Mouse (Mus musculus) lung, embryonic 16.5 days (tissue): Measurements from ENCODE around the gene Tgfbrap1. TPM values are rescaled to one million over a fixed set of nuclear protein-coding genes. Genes with fewer than 3 reads are reported as not detected.
"Not testable (repeated sequence)": the region's sequence is repeated elsewhere in the genome, so short reads cannot be mapped to it uniquely, and the experiment has no call there.

ENCODE experiments used
- ATAC-seq: fragments of 200-750 bp; cut with Nextera tagmentation; 2 replicates; pipeline ENCODE4 v1.8.0; 2017; ENCODE audit warnings: low read depth, mild to moderate bottlenecking, moderate library complexity
- H3K27ac ChIP-seq: fragments of 300-500 bp; sonication (generic); 2 replicates; pipeline ENCODE4 v1.5.1; 2014; ENCODE audit warnings: mild to moderate bottlenecking, control low read depth, low read length
- H3K27me3 ChIP-seq: fragments of 300-500 bp; sonication (generic); 2 replicates; pipeline ENCODE4 v1.6.1; 2014; ENCODE audit warnings: low read depth, low read length, mixed read lengths; ENCODE audit not compliant: control insufficient read depth, insufficient read depth
- H3K36me3 ChIP-seq: fragments of 300-500 bp; sonication (generic); 2 replicates; pipeline ENCODE4 v1.6.1; 2014; ENCODE audit warnings: low read length; ENCODE audit not compliant: control insufficient read depth, insufficient read depth
- H3K4me1 ChIP-seq: fragments of 300-500 bp; sonication (generic); replicated peaks from 2 replicates; pipeline ENCODE4 v1.6.1; 2014; ENCODE audit warnings: low read length, mixed read lengths; ENCODE audit not compliant: control insufficient read depth, insufficient read depth
- H3K4me2 ChIP-seq: fragments of 300-500 bp; sonication (generic); 2 replicates; pipeline ENCODE4 v1.6.1; 2014; ENCODE audit warnings: low read depth, low read length, control low read depth
- H3K4me3 ChIP-seq: fragments of 300-500 bp; sonication (generic); 2 replicates; pipeline ENCODE4 v1.5.1; 2014; ENCODE audit warnings: mild to moderate bottlenecking, low read length, control low read depth
- H3K9ac ChIP-seq: fragments of 300-500 bp; sonication (generic); 2 replicates; pipeline ENCODE4 v1.6.1; 2014; ENCODE audit warnings: low read length, control low read depth
- H3K9me3 ChIP-seq: fragments of 300-500 bp; sonication (generic); 2 replicates; pipeline ENCODE4 v1.6.1; 2016; ENCODE audit warnings: low read length; ENCODE audit not compliant: control insufficient read depth
- WGBS: fragments of 180-500 bp; shearing (Covaris S2); extraction: QIAGEN DNeasy Blood & Tissue Kit; methylation state at CpG from one replicate; pipeline ENCODE4 v1.1.7; 2014; 5-methylcytosine and 5-hydroxymethylcytosine counted together
- polyA plus RNA-seq: library from polyadenylated mRNA; unstranded; fragments of >200 nt; fragmentation: Nextera tagmentation; extraction: Ambion mirVana; gene quantifications from 2 replicates; pipeline ENCODE4 v1.2.1, GENCODE M21; 2015

Gene Tgfbrap1
- polyA plus RNA-seq, 1 experiment from 2014 or later, result 10.4 TPM

GRCm38 (mm10) chr1:43066573-43066972, 31.9 kb downstream of the Tgfbrap1 start:
- Histone ChIP-seq H3K36me3 (peaks cover 2% of the 10 kb centered on the region; the same call in 1 of the 2 replicates), H3K9ac (no peak overlapping the region), H3K27me3 (no peaks in the 10 kb centered on the region), H3K4me2 (no peak overlapping the region), H3K9me3 (no peaks in the 10 kb centered on the region), H3K4me3 (no peak overlapping the region), H3K27ac (no peak overlapping the region), H3K4me1 (peaks cover 2% of the 10 kb centered on the region; the same call in 1 of the 2 replicates)
- ATAC-seq, result no peak
- 63% methylated on average over 8 of the region's 8 CpGs for WGBS

- Histone ChIP-seq H3K9ac (no peak overlapping the region), H3K27me3 (no peaks in the 10 kb centered on the region), H3K36me3 (peaks cover 2% of the 10 kb centered on the region; the same call in 1 of the 2 replicates), H3K4me1 (peaks cover 2% of the 10 kb centered on the region; the same call in 1 of the 2 replicates), H3K9me3 (no peaks in the 10 kb centered on the region), H3K4me2 (no peak overlapping the region), H3K27ac (no peak overlapping the region), H3K4me3 (no peak overlapping the region)
- WGBS, result 47% methylated on average over 9 of the region's 9 CpGs
- peak; percentile 86 for ATAC-seq
Measured at GRCm38 (mm10) chr1:43065615-43066310, 32.7 kb downstream of the Tgfbrap1 start.

GRCm38 (mm10) chr1:43051903-43052302, 46.5 kb downstream of the Tgfbrap1 start:
- H3K4me2 ChIP-seq, result no peak overlapping the region
- H3K27me3 ChIP-seq, result no peaks in the 10 kb centered on the region
- ATAC-seq, result peak; percentile 34; the same call in 1 of the 2 replicates
- WGBS, result 90% methylated on average over 5 of the region's 5 CpGs
- no peak overlapping the region for H3K27ac ChIP-seq
- H3K9me3 ChIP-seq, result no peaks in the 10 kb centered on the region
- H3K4me3 ChIP-seq, result no peak overlapping the region
- H3K36me3 ChIP-seq, result peaks cover 8% of the 10 kb centered on the region
- no peak overlapping the region for H3K9ac ChIP-seq
- peaks cover 3% of the 10 kb centered on the region for H3K4me1 ChIP-seq

- Histone ChIP-seq H3K4me2 (no peak overlapping the region), H3K36me3 (peaks cover 6% of the 10 kb centered on the region; the same call in 1 of the 2 replicates), H3K4me1 (peaks cover 11% of the 10 kb centered on the region), H3K4me3 (no peak overlapping the region), H3K27ac (no peak overlapping the region), H3K9ac (no peak overlapping the region), H3K27me3 (no peaks in the 10 kb centered on the region), H3K9me3 (no peaks in the 10 kb centered on the region)
- 78% methylated on average over 10 of the region's 10 CpGs for WGBS
- no peak for ATAC-seq
Measured at GRCm38 (mm10) chr1:43047811-43048210, 50.6 kb downstream of the Tgfbrap1 start.

GRCm38 (mm10) chr1:43046990-43047389, 51.4 kb downstream of the Tgfbrap1 start:
- peaks cover 6% of the 10 kb centered on the region; the same call in 1 of the 2 replicates for H3K36me3 ChIP-seq
- no peaks in the 10 kb centered on the region for H3K27me3 ChIP-seq
- H3K9me3 ChIP-seq, result no peaks in the 10 kb centered on the region
- H3K4me1 ChIP-seq, result peaks cover 11% of the 10 kb centered on the region
- H3K4me3 ChIP-seq, result no peak overlapping the region
- peak; percentile 49; the same call in 1 of the 2 replicates for ATAC-seq
- peak overlapping the region; percentile 45 for H3K27ac ChIP-seq
- H3K9ac ChIP-seq, result no peak overlapping the region
- 44% methylated on average over 2 of the region's 2 CpGs for WGBS
- no peak overlapping the region for H3K4me2 ChIP-seq

- Histone ChIP-seq H3K27ac (no peak overlapping the region), H3K4me2 (no peak overlapping the region), H3K9ac (no peak overlapping the region), H3K4me3 (no peak overlapping the region), H3K9me3 (no peaks in the 10 kb centered on the region), H3K27me3 (no peaks in the 10 kb centered on the region), H3K4me1 (peaks cover 14% of the 10 kb centered on the region), H3K36me3 (no peaks in the 10 kb centered on the region)
- WGBS, result 58% methylated on average over 14 of the region's 14 CpGs
- no peak for ATAC-seq
Measured at GRCm38 (mm10) chr1:43045204-43045982, 53.0 kb downstream of the Tgfbrap1 start.

- no peak overlapping the region for H3K4me3 ChIP-seq
- H3K27me3 ChIP-seq, result no peaks in the 10 kb centered on the region
- peaks cover 13% of the 10 kb centered on the region for H3K4me1 ChIP-seq
- no peak overlapping the region for H3K9ac ChIP-seq
- H3K27ac ChIP-seq, result no peak overlapping the region
- H3K9me3 ChIP-seq, result no peaks in the 10 kb centered on the region
- WGBS, result 33% methylated on average over 6 of the region's 6 CpGs
- no peak overlapping the region for H3K4me2 ChIP-seq
- no peaks in the 10 kb centered on the region for H3K36me3 ChIP-seq
- no peak for ATAC-seq
Measured at GRCm38 (mm10) chr1:43042271-43042670, 56.2 kb downstream of the Tgfbrap1 start.

GRCm38 (mm10) chr1:43036014-43036413, 62.4 kb downstream of the Tgfbrap1 start:
- 77% methylated on average over 7 of the region's 7 CpGs for WGBS
- no peaks in the 10 kb centered on the region for H3K27me3 ChIP-seq
- H3K36me3 ChIP-seq, result no peaks in the 10 kb centered on the region
- no peak overlapping the region for H3K4me2 ChIP-seq
- H3K4me1 ChIP-seq, result no peaks in the 10 kb centered on the region
- no peak for ATAC-seq
- no peak overlapping the region for H3K27ac ChIP-seq
- H3K9ac ChIP-seq, result no peak overlapping the region
- H3K9me3 ChIP-seq, result no peaks in the 10 kb centered on the region
- no peak overlapping the region for H3K4me3 ChIP-seq

GRCm38 (mm10) chr1:43015153-43015685, 83.2 kb downstream of the Tgfbrap1 start:
- H3K27me3 ChIP-seq, H3K27ac ChIP-seq, H3K4me2 ChIP-seq, ATAC-seq, H3K9ac ChIP-seq, H3K4me3 ChIP-seq, H3K36me3 ChIP-seq, H3K4me1 ChIP-seq, H3K9me3 ChIP-seq: not testable (repeated sequence)
- 82% methylated on average over 7 of the region's 7 CpGs for WGBS
